Mouse (Mus musculus) lung, adult 2 months (tissue): Measurements from ENCODE around the gene Rps3a1.

Experiments used
- CTCF ChIP-seq: fragments of 200-500 bp; IDR thresholded peaks from 2 replicates; pipeline ENCODE4 v1.5.1; 2011; ENCODE audit warnings: mild to moderate bottlenecking, low read length, control low read depth; ENCODE audit not compliant: insufficient read depth
- POLR2A ChIP-seq: fragments of 200-500 bp; IDR thresholded peaks from 2 replicates; pipeline ENCODE4 v1.6.1; 2011; ENCODE audit warnings: low read depth, mild to moderate bottlenecking, control low read depth, low read length, borderline replicate concordance; ENCODE audit errors: extremely low read depth

DNA sequence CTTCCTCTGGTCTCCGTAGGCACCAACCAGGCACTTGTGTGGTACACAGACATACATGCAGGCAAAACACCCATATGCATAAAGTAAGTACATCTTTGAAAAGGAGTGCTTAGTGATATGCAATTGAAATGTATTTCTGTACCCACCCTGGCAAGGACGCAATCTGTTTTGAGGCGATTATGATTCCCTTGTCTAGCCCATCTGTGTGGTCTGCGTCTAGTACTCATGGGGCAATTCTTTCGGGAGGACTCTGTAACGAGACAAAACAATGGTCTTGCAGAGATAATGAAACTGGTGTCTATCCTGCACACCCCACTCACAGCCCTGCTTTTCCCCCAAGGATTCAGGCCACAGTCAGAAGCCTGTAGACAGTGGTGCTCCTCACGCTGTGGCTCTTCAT is 29.7 kb downstream of the Rps3a1 start:
- TF ChIP-seq POLR2A: no peak
- no peak for TF ChIP-seq CTCF
